Mouse (Mus musculus): ENCODE results near the gene Dcaf8.
"Not testable (repeated sequence)": the region's sequence is repeated elsewhere in the genome, so short reads cannot be mapped to it uniquely, and the experiment has no call there.

Dcaf8 gene

GRCm38 (mm10) chr1:172218164-172218910 lies 70.5 kb downstream of the Dcaf8 start:
- DNase-seq (ENCODE audit: low read depth, low spot score), result no peak

- DNase-seq (ENCODE audit: low read depth, low spot score), result peak; percentile 94
These were observed 71.8 kb downstream of the Dcaf8 start, which contains the start of gene Casq1 for GRCm38 (mm10) chr1:172219451-172220406. TSS of gene Casq1 (minus strand) at chr1:172219868.

GRCm38 (mm10) chr1:172220414-172220813 lies 72.5 kb downstream of the Dcaf8 start:
- DNase-seq (ENCODE audit: low read depth, low spot score), result peak; percentile 93

- peak; percentile 85 for DNase-seq (ENCODE audit: low read depth, low spot score)
These were observed 73.6 kb downstream of the Dcaf8 start for GRCm38 (mm10) chr1:172221297-172222063.

GRCm38 (mm10) chr1:172228209-172228608 lies 80.3 kb downstream of the Dcaf8 start:
- DNase-seq (ENCODE audit: low read depth, low spot score), result no peak

GRCm38 (mm10) chr1:172229215-172229614 lies 81.3 kb downstream of the Dcaf8 start:
- no peak for DNase-seq (ENCODE audit: low read depth, low spot score)

- DNase-seq (ENCODE audit: low read depth, low spot score), result no peak
These were observed 93.2 kb downstream of the Dcaf8 start for GRCm38 (mm10) chr1:172240945-172241708.

- DNase-seq (ENCODE audit: low read depth, low spot score), result peak; percentile 82
These were observed 94.5 kb downstream of the Dcaf8 start for GRCm38 (mm10) chr1:172242401-172242800.

- peak; percentile 71 for DNase-seq (ENCODE audit: low read depth, low spot score)
These were observed 95.8 kb downstream of the Dcaf8 start for GRCm38 (mm10) chr1:172243547-172244205.

- not testable (repeated sequence) for DNase-seq (ENCODE audit: low read depth, low spot score)
These were observed 96.8 kb downstream of the Dcaf8 start for GRCm38 (mm10) chr1:172244645-172245044.

Data from skeletal muscle tissue, adult 2 months (tissue).